Mouse (Mus musculus) layer of hippocampus, postnatal 14 days (tissue): ENCODE results near the gene Ptprr. TPM values are rescaled to one million over a fixed set of nuclear protein-coding genes. Genes with fewer than 3 reads are reported as not detected.

ENCODE experiments used
- total RNA-seq, 2 experiments: library from RNA; stranded (reverse); gene quantifications; 2 replicates each; pipeline ENCODE4 v1.2.3; 2021

Gene Ptprr
- total RNA-seq, 2 experiments from 2014 or later, result 22.2 to 23.2 TPM

Other genes with a start within 250 kb of the Ptprr start
- gene Tspan8, start 201.4 kb upstream of the Ptprr start, total RNA-seq, result under 1 TPM in 1 of 2 experiments, not detected in 1; 0.81 TPM
- not detected for gene 4933416C03Rik, start 95.7 kb downstream of the Ptprr start, total RNA-seq